Mouse (Mus musculus) liver, postnatal 0 days (tissue): ENCODE results near the gene Pigq.

Source experiments
- CTCF ChIP-seq: sonication (generic); IDR thresholded peaks from 2 replicates; pipeline ENCODE4 v1.5.1; 2016; ENCODE audit warnings: antibody characterized with exemption, low read depth
- EP300 ChIP-seq: IDR thresholded peaks from 2 replicates; pipeline ENCODE4 v1.6.1; 2016; ENCODE audit warnings: antibody characterized with exemption, low read depth, mild to moderate bottlenecking

DNA sequence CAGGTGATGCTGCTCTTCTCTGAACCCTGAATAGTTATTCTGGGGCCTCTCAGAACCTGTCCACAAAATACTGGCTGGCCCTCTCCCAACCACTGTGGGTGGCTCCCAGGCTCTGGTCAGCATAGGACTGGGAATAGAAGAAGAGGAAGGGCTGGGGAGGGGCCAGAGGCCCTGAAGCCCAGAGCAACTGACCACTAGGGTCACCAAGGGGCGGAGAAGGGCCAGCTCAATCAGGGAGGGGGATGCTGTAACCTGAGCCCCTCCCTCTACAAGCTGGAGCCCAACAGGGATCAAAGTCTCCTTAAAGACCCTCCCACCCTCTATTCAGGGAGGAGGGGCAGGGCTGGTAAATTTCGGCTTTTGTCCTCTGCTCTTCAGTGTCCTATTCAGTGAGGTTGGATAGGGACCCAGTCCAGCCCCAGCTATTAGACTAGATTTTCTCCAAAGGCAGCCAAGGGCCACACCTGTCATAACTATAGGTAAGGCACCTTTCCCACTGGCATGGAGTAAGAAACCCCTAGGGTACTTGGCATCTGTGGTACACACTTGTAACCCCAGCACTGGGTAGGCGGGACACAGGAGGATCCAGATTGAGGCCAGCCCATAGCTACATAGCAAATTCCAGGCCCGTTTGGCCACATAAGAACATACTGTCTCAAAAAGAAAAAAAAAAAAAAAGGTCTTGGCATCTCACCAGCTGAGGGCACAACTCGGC is 64.4 kb downstream of the Pigq start, which contains the start of gene Wfikkn1:
- TF ChIP-seq CTCF (no peak), EP300 (no peak)
